Mouse (Mus musculus) embryonic facial prominence, embryonic 10.5 days (tissue): ENCODE measurements around the gene Hcn1. TPM values are rescaled to one million over a fixed set of nuclear protein-coding genes. Genes with fewer than 3 reads are reported as not detected.

Source experiments
- DNase-seq: peaks from one replicate; pipeline ENCODE4 v3.0.0-alpha.2; 2017; ENCODE audit warnings: low spot score
- H3K27ac ChIP-seq: fragments of 300-500 bp; sonication (generic); replicated peaks from 2 replicates; pipeline ENCODE4 v1.5.1; 2016; ENCODE audit warnings: mild to moderate bottlenecking
- H3K27me3 ChIP-seq: fragments of 300-500 bp; sonication (generic); replicated peaks from 2 replicates; pipeline ENCODE4 v1.6.1; 2016; ENCODE audit warnings: low read depth, mild to moderate bottlenecking; ENCODE audit not compliant: poor library complexity, severe bottlenecking
- H3K36me3 ChIP-seq: fragments of 300-500 bp; sonication (generic); replicated peaks from 2 replicates; pipeline ENCODE4 v1.6.1; 2016; ENCODE audit warnings: mild to moderate bottlenecking, moderate library complexity
- H3K4me1 ChIP-seq: fragments of 300-500 bp; sonication (generic); 2 replicates; pipeline ENCODE4 v1.6.1; 2016
- H3K4me3 ChIP-seq: fragments of 300-500 bp; sonication (generic); 2 replicates; pipeline ENCODE4 v1.5.1; 2016; ENCODE audit warnings: mild to moderate bottlenecking, moderate library complexity
- H3K9me3 ChIP-seq: fragments of 300-500 bp; sonication (generic); 2 replicates; pipeline ENCODE4 v1.6.1; 2016; ENCODE audit warnings: mild to moderate bottlenecking
- WGBS: fragments of 180-500 bp; shearing (Covaris S2); methylation state at CpG from one replicate; pipeline ENCODE4 v1.1.7; 2016; 5-methylcytosine and 5-hydroxymethylcytosine counted together
- polyA plus RNA-seq: library from polyadenylated mRNA; unstranded; fragments of >200 nt; fragmentation: Nextera tagmentation; extraction: Ambion mirVana; gene quantifications from 2 replicates; pipeline ENCODE4 v1.2.1, GENCODE M21; 2016

The Hcn1 gene
- 0.01 and 0.11 TPM in 2 replicates for polyA plus RNA-seq

GRCm38 (mm10) chr13:117602181-117602580 is at the start of gene Hcn1:
TSS of gene Hcn1 (plus strand) at chr13:117602320.
- Histone ChIP-seq H3K36me3 (no peaks in the 10 kb centered on the region), H3K27me3 (peaks cover 32% of the 10 kb centered on the region), H3K27ac (peak within 1 kb of the TSS; percentile 54; the same call in 1 of the 2 replicates), H3K4me1 (peaks cover 15% of the 10 kb centered on the region), H3K4me3 (peak within 1 kb of the TSS; percentile 70), H3K9me3 (no peaks in the 10 kb centered on the region)
- DNase-seq = peak; percentile 88
- under 1% methylated on average over 45 of the region's 45 CpGs for WGBS

GRCm38 (mm10) chr13:117567251-117567650 is 34.9 kb upstream of the Hcn1 start:
- WGBS = 87% methylated on average over 8 of the region's 8 CpGs
- H3K36me3 ChIP-seq = no peaks in the 10 kb centered on the region
- no peak for DNase-seq
- no peak overlapping the region for H3K4me3 ChIP-seq
- no peaks in the 10 kb centered on the region for H3K27me3 ChIP-seq
- H3K27ac ChIP-seq = no peak overlapping the region
- H3K9me3 ChIP-seq = 0 out of 2 replicates have a peak, but pooled peaks cover 3% of the 10 kb centered on the region
- no peaks in the 10 kb centered on the region for H3K4me1 ChIP-seq

GRCm38 (mm10) chr13:117571747-117572146 is 30.4 kb upstream of the Hcn1 start:
- H3K27me3 ChIP-seq = no peaks in the 10 kb centered on the region

GRCm38 (mm10) chr13:117594494-117595182 is 7.5 kb upstream of the Hcn1 start:
- no peaks in the 10 kb centered on the region for H3K27me3 ChIP-seq
- no peaks in the 10 kb centered on the region for H3K36me3 ChIP-seq
- no peak for DNase-seq
- 57% methylated on average over 10 of the region's 10 CpGs for WGBS
- no peak overlapping the region for H3K27ac ChIP-seq
- H3K4me3 ChIP-seq = no peak overlapping the region
- no peaks in the 10 kb centered on the region for H3K4me1 ChIP-seq
- no peaks in the 10 kb centered on the region for H3K9me3 ChIP-seq

More at GRCm38 (mm10) chr13:117571747-117572146, 30.4 kb upstream of the Hcn1 start:
- no peak overlapping the region for H3K27ac ChIP-seq
- no peaks in the 10 kb centered on the region for H3K36me3 ChIP-seq
- DNase-seq = no peak
- WGBS = 65% methylated on average over 3 of the region's 3 CpGs
- no peak overlapping the region for H3K4me3 ChIP-seq
- H3K4me1 ChIP-seq = no peaks in the 10 kb centered on the region
- no peaks in the 10 kb centered on the region for H3K9me3 ChIP-seq

- no peak overlapping the region for H3K4me3 ChIP-seq
- no peaks in the 10 kb centered on the region for H3K4me1 ChIP-seq
- H3K36me3 ChIP-seq = no peaks in the 10 kb centered on the region
- DNase-seq = no peak
- H3K27ac ChIP-seq = no peak overlapping the region
- no peaks in the 10 kb centered on the region for H3K27me3 ChIP-seq
- 30% methylated on average over 3 of the region's 3 CpGs for WGBS
- no peaks in the 10 kb centered on the region for H3K9me3 ChIP-seq
Measured at GRCm38 (mm10) chr13:117595183-117595532, 7.0 kb upstream of the Hcn1 start.

GRCm38 (mm10) chr13:117601331-117601965 is 672 bp upstream of the Hcn1 start:
- Histone ChIP-seq H3K4me1 (peaks cover 15% of the 10 kb centered on the region), H3K4me3 (no peak overlapping the region), H3K27me3 (peaks cover 32% of the 10 kb centered on the region), H3K9me3 (no peaks in the 10 kb centered on the region), H3K36me3 (no peaks in the 10 kb centered on the region), H3K27ac (no peak overlapping the region)
- DNase-seq = no peak
- 61% methylated on average over 9 of the region's 9 CpGs for WGBS

- peak overlapping the region; percentile 70 for H3K4me3 ChIP-seq
- H3K27me3 ChIP-seq = peaks cover 32% of the 10 kb centered on the region
- H3K4me1 ChIP-seq = peaks cover 15% of the 10 kb centered on the region
- H3K36me3 ChIP-seq = no peaks in the 10 kb centered on the region
- under 1% methylated on average over 62 of the region's 62 CpGs for WGBS
- peak; percentile 42 for DNase-seq
- H3K9me3 ChIP-seq = no peaks in the 10 kb centered on the region
- peak overlapping the region; percentile 54; the same call in 1 of the 2 replicates for H3K27ac ChIP-seq
Measured at GRCm38 (mm10) chr13:117602617-117603358, 668 bp downstream of the Hcn1 start.

GRCm38 (mm10) chr13:117603421-117603820 is 1.3 kb downstream of the Hcn1 start:
- no peaks in the 10 kb centered on the region for H3K9me3 ChIP-seq
- 12% methylated on average over 11 of the region's 11 CpGs for WGBS
- H3K4me3 ChIP-seq = peak overlapping the region; percentile 70
- peaks cover 32% of the 10 kb centered on the region for H3K27me3 ChIP-seq
- peaks cover 15% of the 10 kb centered on the region for H3K4me1 ChIP-seq
- H3K27ac ChIP-seq = no peak overlapping the region
- peak; percentile 9 for DNase-seq
- no peaks in the 10 kb centered on the region for H3K36me3 ChIP-seq

- no peaks in the 10 kb centered on the region for H3K36me3 ChIP-seq
- WGBS = 35% methylated on average over 7 of the region's 7 CpGs
- peak; percentile 49 for DNase-seq
- H3K27ac ChIP-seq = no peak overlapping the region
- no peaks in the 10 kb centered on the region for H3K9me3 ChIP-seq
- H3K4me1 ChIP-seq = peaks cover 15% of the 10 kb centered on the region
- H3K4me3 ChIP-seq = no peak overlapping the region
- peaks cover 32% of the 10 kb centered on the region for H3K27me3 ChIP-seq
Measured at GRCm38 (mm10) chr13:117604073-117604472, 2.0 kb downstream of the Hcn1 start.

- Histone ChIP-seq H3K27me3 (peaks cover 32% of the 10 kb centered on the region), H3K9me3 (no peaks in the 10 kb centered on the region), H3K4me1 (peaks cover 15% of the 10 kb centered on the region), H3K4me3 (no peak overlapping the region), H3K36me3 (no peaks in the 10 kb centered on the region), H3K27ac (no peak overlapping the region)
- DNase-seq = no peak
- 87% methylated on average over 5 of the region's 5 CpGs for WGBS
Measured at GRCm38 (mm10) chr13:117604971-117605750, 3.0 kb downstream of the Hcn1 start.

GRCm38 (mm10) chr13:117611881-117612280 is 9.8 kb downstream of the Hcn1 start:
- Histone ChIP-seq H3K27ac (no peak overlapping the region), H3K36me3 (no peaks in the 10 kb centered on the region), H3K4me3 (no peak overlapping the region), H3K4me1 (no peaks in the 10 kb centered on the region), H3K9me3 (no peaks in the 10 kb centered on the region), H3K27me3 (no peaks in the 10 kb centered on the region)
- WGBS = 94% methylated on average over 2 of the region's 2 CpGs
- DNase-seq = no peak

GRCm38 (mm10) chr13:117619544-117619943 is 17.4 kb downstream of the Hcn1 start:
- H3K27ac ChIP-seq = no peak overlapping the region
- WGBS = 88% methylated on average over 7 of the region's 7 CpGs
- H3K36me3 ChIP-seq = no peaks in the 10 kb centered on the region
- H3K4me1 ChIP-seq = no peaks in the 10 kb centered on the region
- no peaks in the 10 kb centered on the region for H3K9me3 ChIP-seq
- no peak for DNase-seq
- H3K4me3 ChIP-seq = no peak overlapping the region
- no peaks in the 10 kb centered on the region for H3K27me3 ChIP-seq
